Mouse (Mus musculus): ENCODE results near the gene Mfsd6l. TPM values are rescaled to one million over a fixed set of nuclear protein-coding genes. Genes with fewer than 3 reads are reported as not detected.

Gene Mfsd6l
- total RNA-seq, 1 experiment: 0.49 TPM

DNA sequence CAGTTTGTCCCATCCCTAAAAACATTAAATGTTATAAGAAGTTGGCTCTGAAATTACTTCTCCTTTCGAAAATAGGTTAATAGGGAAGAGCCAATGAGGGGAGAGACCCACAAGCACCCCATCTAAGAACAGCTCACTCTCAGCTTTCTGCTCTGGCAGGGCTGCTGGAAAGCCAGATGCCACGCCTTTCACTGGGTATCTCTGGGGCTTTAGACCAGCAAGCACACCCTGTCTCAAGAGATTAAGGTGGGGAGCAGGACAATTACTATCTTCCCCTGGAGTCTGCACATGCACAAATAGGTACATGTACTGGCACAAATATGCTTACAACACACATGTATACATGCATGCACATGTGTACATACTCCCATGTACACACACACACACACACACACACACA, 41.9 kb downstream of the Mfsd6l start:
- Histone ChIP-seq H3K9ac (ENCODE audit: insufficient read depth, low read depth, low read length, poor library complexity, severe bottlenecking) (no peak overlapping the region), H3K9me3 (ENCODE audit: control insufficient read depth, insufficient read depth, low read depth, low read length) (no peaks in the 10 kb centered on the region), H3K27ac (ENCODE audit: insufficient read depth, low read depth, low read length, poor library complexity, severe bottlenecking) (no peak overlapping the region), H3K4me3 (ENCODE audit: insufficient read depth in 1 of 2, low read depth in 1 of 2, low read length in 2 of 2, poor library complexity in 1 of 2, severe bottlenecking in 1 of 2) (no peak overlapping the region), H3K36me3 (ENCODE audit: control insufficient read depth, insufficient read depth, low read length, poor library complexity, severe bottlenecking) (no peaks in the 10 kb centered on the region), H3K4me1 (ENCODE audit: control insufficient read depth in 2 of 2, insufficient read depth in 2 of 2, low read length in 2 of 2, poor library complexity in 1 of 2) (no peaks in the 10 kb centered on the region; a peak in 1 of 4 replicates)
- in situ Hi-C loops (cut with MboI; ENCODE audit: low sequenced_read_pairs in 2 of 2, unreplicated experiment in 2 of 2): no loop called here
- DNase-seq (ENCODE audit: low read depth, low spot score): no peak
- TF ChIP-seq MAFK (IDR thresholded peaks at IDR 0.05; ENCODE audit: insufficient read depth, low read depth, low read length) (no peak), ZNF384 (IDR thresholded peaks at IDR 0.05; ENCODE audit: low read depth, low read length) (no peak), HCFC1 (IDR thresholded peaks at IDR 0.05; ENCODE audit: borderline replicate concordance, insufficient read depth, low read length) (no peak), CHD2 (IDR thresholded peaks at IDR 0.05; ENCODE audit: low read depth, low read length) (no peak), ZC3H11A (IDR thresholded peaks at IDR 0.05; ENCODE audit: borderline replicate concordance, low read depth, low read length) (no peak)

DNA sequence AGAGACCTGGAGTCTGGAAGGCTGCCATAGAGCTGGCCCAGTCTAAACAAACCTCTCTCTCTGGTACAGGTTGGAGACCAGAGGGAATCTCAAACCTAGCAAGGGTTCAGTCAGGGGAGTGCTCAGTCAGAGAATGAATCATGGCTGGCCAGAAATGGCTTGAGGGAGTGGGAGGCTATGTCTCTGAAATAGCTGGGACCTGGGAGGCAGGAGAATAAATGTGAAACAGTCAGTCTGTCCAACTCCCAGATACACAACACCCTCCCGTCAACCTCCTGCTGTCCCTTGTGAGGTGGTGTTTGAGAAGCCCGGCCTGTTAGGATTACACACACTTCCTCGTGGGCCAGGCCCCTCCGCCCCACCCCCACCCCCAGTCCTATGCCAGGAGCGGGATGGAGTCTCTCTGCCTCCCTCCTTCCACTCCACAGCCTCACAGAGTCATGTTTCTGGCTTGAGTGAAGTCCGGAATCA, 44.6 kb downstream of the Mfsd6l start:
- Histone ChIP-seq H3K36me3 (ENCODE audit: control insufficient read depth, insufficient read depth, low read length, poor library complexity, severe bottlenecking) (no peaks in the 10 kb centered on the region), H3K9ac (ENCODE audit: insufficient read depth, low read depth, low read length, poor library complexity, severe bottlenecking) (no peak overlapping the region), H3K4me1 (ENCODE audit: control insufficient read depth in 2 of 2, insufficient read depth in 2 of 2, low read length in 2 of 2, poor library complexity in 1 of 2) (no peaks in the 10 kb centered on the region), H3K27ac (ENCODE audit: insufficient read depth, low read depth, low read length, poor library complexity, severe bottlenecking) (no peak overlapping the region), H3K4me3 (ENCODE audit: insufficient read depth in 1 of 2, low read depth in 1 of 2, low read length in 2 of 2, poor library complexity in 1 of 2, severe bottlenecking in 1 of 2) (no peak overlapping the region), H3K9me3 (ENCODE audit: control insufficient read depth, insufficient read depth, low read depth, low read length) (0 out of 2 replicates have a peak, but pooled peaks cover 1% of the 10 kb centered on the region)
- no peak for DNase-seq (ENCODE audit: low read depth, low spot score)
- TF ChIP-seq HCFC1 (IDR thresholded peaks at IDR 0.05; ENCODE audit: borderline replicate concordance, insufficient read depth, low read length) (no peak), ZC3H11A (IDR thresholded peaks at IDR 0.05; ENCODE audit: borderline replicate concordance, low read depth, low read length) (no peak), ZNF384 (IDR thresholded peaks at IDR 0.05; ENCODE audit: low read depth, low read length) (no peak), CHD2 (IDR thresholded peaks at IDR 0.05; ENCODE audit: low read depth, low read length) (no peak), MAFK (IDR thresholded peaks at IDR 0.05; ENCODE audit: insufficient read depth, low read depth, low read length) (no peak)
- in situ Hi-C loops (cut with MboI; ENCODE audit: low sequenced_read_pairs in 2 of 2, unreplicated experiment in 2 of 2): no loop called here

DNA sequence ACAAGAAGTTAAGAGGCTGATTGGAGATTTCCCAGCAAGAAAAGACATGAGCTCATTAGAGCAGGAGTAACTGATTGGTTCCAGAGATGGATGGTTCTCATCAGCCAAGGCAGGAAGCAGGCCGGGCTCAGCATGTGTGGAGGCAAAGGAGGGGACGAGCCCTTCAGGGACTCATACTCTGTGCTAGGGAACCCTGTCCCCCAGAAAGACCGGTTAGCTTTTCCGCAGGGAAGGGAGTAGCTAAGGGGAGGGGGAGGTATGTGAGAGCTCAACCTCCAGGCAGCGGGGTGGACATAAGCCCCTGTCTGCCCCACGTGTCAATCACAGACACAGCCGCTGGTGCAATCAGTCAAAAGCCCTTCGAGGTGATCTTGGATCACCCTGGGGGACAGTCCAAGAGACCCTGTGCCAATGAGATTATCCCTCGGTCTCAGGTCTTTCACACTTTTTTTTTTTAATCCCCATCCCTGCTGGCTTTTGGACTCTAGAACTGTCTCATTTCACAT, 45.6 kb downstream of the Mfsd6l start:
- no peak overlapping the region for H3K27ac ChIP-seq (ENCODE audit: insufficient read depth, low read depth, low read length, poor library complexity, severe bottlenecking)

DNA sequence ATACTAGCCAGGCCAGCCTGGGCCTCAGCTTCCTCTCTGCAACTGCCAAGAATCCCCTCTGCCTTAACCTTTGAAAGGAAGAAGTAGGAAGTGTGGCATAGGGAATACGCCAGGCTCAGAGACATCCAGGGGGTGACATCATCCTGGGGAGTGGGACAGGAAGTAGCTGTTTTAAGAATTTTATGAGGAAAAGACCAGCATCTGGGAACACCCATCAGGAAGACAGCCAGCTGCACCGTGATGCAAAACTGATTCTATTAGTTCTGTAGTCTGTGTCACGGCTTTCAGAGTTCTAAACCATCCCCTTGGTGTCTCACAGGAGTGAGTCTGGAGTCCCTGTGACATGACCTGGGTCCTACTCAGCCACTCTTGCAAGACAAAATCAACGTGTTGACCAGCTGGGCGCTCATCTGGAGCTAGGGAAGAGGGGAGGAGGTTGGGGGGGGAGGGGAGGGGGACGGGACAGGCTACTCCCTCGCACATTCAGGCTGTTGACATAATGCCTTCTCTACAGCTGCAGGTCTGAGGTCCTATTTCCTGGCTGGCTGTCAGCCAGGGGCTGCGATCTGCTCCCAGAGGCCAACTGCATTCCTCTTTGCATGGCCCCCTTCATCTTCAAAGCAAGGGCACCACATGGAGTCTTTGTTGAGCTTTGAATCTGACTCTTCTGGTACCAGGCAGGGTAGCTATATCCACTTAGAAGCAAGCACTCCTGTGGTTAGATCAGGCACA, 46.4 kb downstream of the Mfsd6l start:
- H3K9me3 ChIP-seq (ENCODE audit: control insufficient read depth, insufficient read depth, low read depth, low read length): 0 out of 2 replicates have a peak, but pooled peaks cover 1% of the 10 kb centered on the region
- H3K4me1 ChIP-seq (ENCODE audit: control insufficient read depth in 2 of 2, insufficient read depth in 2 of 2, low read length in 2 of 2, poor library complexity in 1 of 2): no peaks in the 10 kb centered on the region
- H3K4me3 ChIP-seq (ENCODE audit: insufficient read depth in 1 of 2, low read depth in 1 of 2, low read length in 2 of 2, poor library complexity in 1 of 2, severe bottlenecking in 1 of 2): no peak overlapping the region
- H3K9ac ChIP-seq (ENCODE audit: insufficient read depth, low read depth, low read length, poor library complexity, severe bottlenecking): no peak overlapping the region
- H3K27ac ChIP-seq (ENCODE audit: insufficient read depth, low read depth, low read length, poor library complexity, severe bottlenecking): no peak overlapping the region
- no peak for DNase-seq (ENCODE audit: low read depth, low spot score)
- no peaks in the 10 kb centered on the region for H3K36me3 ChIP-seq (ENCODE audit: control insufficient read depth, insufficient read depth, low read length, poor library complexity, severe bottlenecking)
- in situ Hi-C loops (cut with MboI; ENCODE audit: low sequenced_read_pairs in 2 of 2, unreplicated experiment in 2 of 2): no loop called here
- no peak for TF ChIP-seq MAFK (IDR thresholded peaks at IDR 0.05; ENCODE audit: insufficient read depth, low read depth, low read length)
- no peak for TF ChIP-seq HCFC1 (IDR thresholded peaks at IDR 0.05; ENCODE audit: borderline replicate concordance, insufficient read depth, low read length)
- no peak for TF ChIP-seq CHD2 (IDR thresholded peaks at IDR 0.05; ENCODE audit: low read depth, low read length)
- no peak for TF ChIP-seq ZC3H11A (IDR thresholded peaks at IDR 0.05; ENCODE audit: borderline replicate concordance, low read depth, low read length)
- TF ChIP-seq ZNF384 (IDR thresholded peaks at IDR 0.05; ENCODE audit: low read depth, low read length): no peak

More for the DNA sequence above, 45.6 kb downstream of the Mfsd6l start:
- no peak for DNase-seq (ENCODE audit: low read depth, low spot score)
- TF ChIP-seq ZNF384 (IDR thresholded peaks at IDR 0.05; ENCODE audit: low read depth, low read length) (no peak), CHD2 (IDR thresholded peaks at IDR 0.05; ENCODE audit: low read depth, low read length) (no peak), MAFK (IDR thresholded peaks at IDR 0.05; ENCODE audit: insufficient read depth, low read depth, low read length) (no peak), ZC3H11A (IDR thresholded peaks at IDR 0.05; ENCODE audit: borderline replicate concordance, low read depth, low read length) (no peak), HCFC1 (IDR thresholded peaks at IDR 0.05; ENCODE audit: borderline replicate concordance, insufficient read depth, low read length) (no peak)
- Histone ChIP-seq H3K36me3 (ENCODE audit: control insufficient read depth, insufficient read depth, low read length, poor library complexity, severe bottlenecking) (no peaks in the 10 kb centered on the region), H3K9ac (ENCODE audit: insufficient read depth, low read depth, low read length, poor library complexity, severe bottlenecking) (no peak overlapping the region), H3K9me3 (ENCODE audit: control insufficient read depth, insufficient read depth, low read depth, low read length) (0 out of 2 replicates have a peak, but pooled peaks cover 1% of the 10 kb centered on the region), H3K4me1 (ENCODE audit: control insufficient read depth in 2 of 2, insufficient read depth in 2 of 2, low read length in 2 of 2, poor library complexity in 1 of 2) (no peaks in the 10 kb centered on the region), H3K4me3 (ENCODE audit: insufficient read depth in 1 of 2, low read depth in 1 of 2, low read length in 2 of 2, poor library complexity in 1 of 2, severe bottlenecking in 1 of 2) (no peak overlapping the region)
- in situ Hi-C loops (cut with MboI; ENCODE audit: low sequenced_read_pairs in 2 of 2, unreplicated experiment in 2 of 2): no loop called here
